Mouse (Mus musculus) hindbrain, postnatal 0 days (tissue): ENCODE measurements at regions not wholly inside any gene's neighbourhood (a gene's known extent, or its start where the extent isn't known, plus 50 kb on each side); places are given as distances from the start of the nearest gene placed in this dataset.
A peak's percentile ranks its signal among the peaks of the same experiment; 100 is the strongest.

ENCODE experiments used
- ATAC-seq: fragments of 200-750 bp; cut with Nextera tagmentation; 2 replicates; pipeline ENCODE4 v1.8.0; 2017; ENCODE audit warnings: mild to moderate bottlenecking, moderate TSS enrichment, moderate library complexity
- DNase-seq: peaks from one replicate; pipeline ENCODE4 v3.0.0-alpha.2; 2015; ENCODE audit warnings: low spot score
- H3K27ac ChIP-seq: fragments of 300-500 bp; sonication (generic); 2 replicates; pipeline ENCODE4 v1.5.1; 2014; ENCODE audit warnings: mild to moderate bottlenecking
- H3K27me3 ChIP-seq: fragments of 300-500 bp; sonication (generic); 2 replicates; pipeline ENCODE4 v1.6.1; 2014; ENCODE audit warnings: low read length, mixed read lengths; ENCODE audit not compliant: insufficient read depth
- H3K36me3 ChIP-seq: fragments of 300-500 bp; sonication (generic); 2 replicates; pipeline ENCODE4 v1.6.1; 2014; ENCODE audit warnings: low read length, mixed read lengths; ENCODE audit not compliant: insufficient read depth
- H3K4me1 ChIP-seq: fragments of 300-500 bp; sonication (generic); 2 replicates; pipeline ENCODE4 v1.6.1; 2014; ENCODE audit warnings: antibody characterized with exemption, low read length, mixed read lengths; ENCODE audit not compliant: insufficient read depth
- H3K4me2 ChIP-seq: fragments of 300-500 bp; sonication (generic); 2 replicates; pipeline ENCODE4 v1.6.1; 2014; ENCODE audit warnings: low read depth, mild to moderate bottlenecking, low read length, moderate library complexity, mixed read lengths
- H3K4me3 ChIP-seq: fragments of 300-500 bp; sonication (generic); 2 replicates; pipeline ENCODE4 v1.5.1; 2014; ENCODE audit warnings: low read length
- H3K9ac ChIP-seq: fragments of 300-500 bp; sonication (generic); replicated peaks from 2 replicates; pipeline ENCODE4 v1.6.1; 2014; ENCODE audit warnings: mild to moderate bottlenecking, low read length, moderate library complexity, mixed read lengths
- H3K9me3 ChIP-seq: fragments of 300-500 bp; sonication (generic); 2 replicates; pipeline ENCODE4 v1.6.1; 2016; ENCODE audit warnings: low read length, mixed read lengths
- CTCF ChIP-seq: IDR thresholded peaks from 2 replicates; pipeline ENCODE4 v1.5.1; 2016; ENCODE audit warnings: antibody characterized with exemption, control low read depth, low read depth
- WGBS: fragments of 180-500 bp; shearing (Covaris S2); extraction: QIAGEN DNeasy Blood & Tissue Kit; methylation state at CpG from one replicate; pipeline ENCODE4 v1.1.7; 2014; 5-methylcytosine and 5-hydroxymethylcytosine counted together

- H3K4me3 ChIP-seq: no peak overlapping the region
- WGBS: 75% methylated on average over 2 of the region's 2 CpGs
- no peak for DNase-seq
- H3K4me1 ChIP-seq: 0 out of 2 replicates have a peak, but pooled peaks cover 5% of the 10 kb centered on the region
- H3K9ac ChIP-seq: no peak overlapping the region
- TF ChIP-seq CTCF: no peak
- H3K27ac ChIP-seq: no peak overlapping the region
- no peaks in the 10 kb centered on the region for H3K27me3 ChIP-seq
- ATAC-seq: no peak
- H3K36me3 ChIP-seq: no peaks in the 10 kb centered on the region
- no peak overlapping the region for H3K4me2 ChIP-seq
- no peaks in the 10 kb centered on the region for H3K9me3 ChIP-seq
These were observed 345.7 kb upstream of the Zmiz1 start for GRCm38 (mm10) chr14:25113326-25113725.

GRCm38 (mm10) chr14:25116424-25116823, 342.6 kb upstream of the Zmiz1 start:
- Histone ChIP-seq H3K4me1 (no peaks in the 10 kb centered on the region), H3K27ac (no peak overlapping the region), H3K4me3 (no peak overlapping the region), H3K9ac (no peak overlapping the region), H3K27me3 (no peaks in the 10 kb centered on the region), H3K9me3 (no peaks in the 10 kb centered on the region), H3K36me3 (no peaks in the 10 kb centered on the region), H3K4me2 (no peak overlapping the region)
- DNase-seq (peak; percentile 77), ATAC-seq (no peak)
- 49% methylated on average over 4 of the region's 4 CpGs for WGBS
- TF ChIP-seq CTCF: peak; percentile 89

- DNase-seq (no peak), ATAC-seq (no peak)
- peak; percentile 34; the same call in 1 of the 2 replicates for TF ChIP-seq CTCF
- Histone ChIP-seq H3K9me3 (no peaks in the 10 kb centered on the region), H3K4me1 (peaks cover 5% of the 10 kb centered on the region), H3K27me3 (no peaks in the 10 kb centered on the region), H3K4me2 (no peak overlapping the region), H3K9ac (no peak overlapping the region), H3K4me3 (no peak overlapping the region), H3K27ac (no peak overlapping the region), H3K36me3 (no peaks in the 10 kb centered on the region)
- WGBS: 71% methylated on average over 4 of the region's 4 CpGs
These were observed 339.0 kb upstream of the Zmiz1 start for GRCm38 (mm10) chr14:25119999-25120398.

- Histone ChIP-seq H3K4me3 (no peak overlapping the region), H3K4me2 (no peak overlapping the region), H3K27me3 (no peaks in the 10 kb centered on the region), H3K9me3 (no peaks in the 10 kb centered on the region), H3K4me1 (peaks cover 5% of the 10 kb centered on the region), H3K9ac (no peak overlapping the region), H3K27ac (no peak overlapping the region), H3K36me3 (no peaks in the 10 kb centered on the region)
- ATAC-seq (no peak), DNase-seq (no peak)
- no peak for TF ChIP-seq CTCF
- WGBS: 49% methylated on average over 8 of the region's 8 CpGs
These were observed 338.5 kb upstream of the Zmiz1 start for GRCm38 (mm10) chr14:25120506-25120905.

- Histone ChIP-seq H3K4me2 (no peak overlapping the region), H3K9me3 (no peaks in the 10 kb centered on the region), H3K36me3 (no peaks in the 10 kb centered on the region), H3K27me3 (no peaks in the 10 kb centered on the region), H3K4me3 (no peak overlapping the region), H3K9ac (no peak overlapping the region), H3K27ac (0 out of 2 replicates have a peak overlapping the region, but pooled peaks have one; percentile 36), H3K4me1 (peaks cover 21% of the 10 kb centered on the region)
- DNase-seq (no peak), ATAC-seq (no peak)
- WGBS: 73% methylated on average over 13 of the region's 13 CpGs
- TF ChIP-seq CTCF: no peak
These were observed 335.9 kb upstream of the Zmiz1 start for GRCm38 (mm10) chr14:25122971-25123535.

- H3K4me2 ChIP-seq: no peak overlapping the region
- no peaks in the 10 kb centered on the region for H3K27me3 ChIP-seq
- no peak overlapping the region for H3K4me3 ChIP-seq
- H3K36me3 ChIP-seq: no peaks in the 10 kb centered on the region
- no peak for TF ChIP-seq CTCF
- H3K9me3 ChIP-seq: no peaks in the 10 kb centered on the region
- ATAC-seq: no peak
- 0 out of 2 replicates have a peak overlapping the region, but pooled peaks have one; percentile 41 for H3K27ac ChIP-seq
- H3K9ac ChIP-seq: no peak overlapping the region
- DNase-seq: no peak
- 32% methylated on average over 18 of the region's 18 CpGs for WGBS
- H3K4me1 ChIP-seq: peaks cover 24% of the 10 kb centered on the region
These were observed 335.2 kb upstream of the Zmiz1 start for GRCm38 (mm10) chr14:25123541-25124337.

- no peak overlapping the region for H3K9ac ChIP-seq
- DNase-seq (peak; percentile 40), ATAC-seq (no peak)
- peak overlapping the region; percentile 81; the same call in 1 of the 2 replicates for H3K27ac ChIP-seq
- no peaks in the 10 kb centered on the region for H3K36me3 ChIP-seq
- TF ChIP-seq CTCF: no peak
- 17% methylated on average over 7 of the region's 7 CpGs for WGBS
- no peak overlapping the region for H3K4me3 ChIP-seq
- H3K4me1 ChIP-seq: peaks cover 24% of the 10 kb centered on the region
- H3K4me2 ChIP-seq: no peak overlapping the region
- H3K27me3 ChIP-seq: no peaks in the 10 kb centered on the region
- H3K9me3 ChIP-seq: no peaks in the 10 kb centered on the region
These were observed 332.4 kb upstream of the Zmiz1 start for GRCm38 (mm10) chr14:25126544-25126943.
